Mouse (Mus musculus) kidney, embryonic 15.5 days (tissue): Measurements from ENCODE around the gene Ankrd13d. TPM values are rescaled to one million over a fixed set of nuclear protein-coding genes. Genes with fewer than 3 reads are reported as not detected.

Experiments used
- microRNA-seq: library from miRNA; unstranded; fragments of <30 nt; microRNA quantifications from one replicate; pipeline ENCODE4, GENCODE M21; 2016
- polyA plus RNA-seq: library from polyadenylated mRNA; unstranded; fragments of >200 nt; fragmentation: Nextera tagmentation; extraction: Ambion mirVana; gene quantifications from 2 replicates; pipeline ENCODE4 v1.2.1, GENCODE M21; 2015

Ankrd13d gene
- polyA plus RNA-seq, 1 experiment from 2014 or later: 8.3 TPM

Small RNAs within 50 kb of the gene (microRNA-seq; reads per million reads assigned to microRNA genes)
- gene Mir6985: not detected

Other genes starting within 250 kb of the Ankrd13d start
- gene Gstp1, start 245.2 kb downstream of the Ankrd13d start, polyA plus RNA-seq: 529 and 563 TPM in 2 replicates
- 2.4 and 14.9 TPM in 2 replicates for gene Gstp2, start 237.1 kb downstream of the Ankrd13d start, polyA plus RNA-seq
- gene Gstp3, start 223.6 kb downstream of the Ankrd13d start, polyA plus RNA-seq: 0.73 and 1.4 TPM in 2 replicates
- 0.22 and 0.84 TPM in 2 replicates for gene Cabp2, start 201.6 kb downstream of the Ankrd13d start, polyA plus RNA-seq
- 116 and 117 TPM in 2 replicates for gene Cdk2ap2, start 186.0 kb downstream of the Ankrd13d start, polyA plus RNA-seq
- gene Pitpnm1, start 183.1 kb downstream of the Ankrd13d start, polyA plus RNA-seq: 14.0 and 15.8 TPM in 2 replicates
- 98.0 and 108 TPM in 2 replicates for gene Aip, start 157.3 kb downstream of the Ankrd13d start, polyA plus RNA-seq
- gene Gpr152, start 143.3 kb downstream of the Ankrd13d start, polyA plus RNA-seq: not detected in 2 replicates
- gene Cabp4, start 139.1 kb downstream of the Ankrd13d start, polyA plus RNA-seq: 0.05 and 0.10 TPM in 2 replicates
- 165 and 174 TPM in 2 replicates for gene Coro1b, start 134.5 kb downstream of the Ankrd13d start, polyA plus RNA-seq
- gene Ptprcap, start 129.5 kb downstream of the Ankrd13d start, polyA plus RNA-seq: 0.42 and 1.2 TPM in 2 replicates
- 51.5 and 58.5 TPM in 2 replicates for gene Rps6kb2, start 119.8 kb downstream of the Ankrd13d start, polyA plus RNA-seq
- gene Carns1, start 107.7 kb downstream of the Ankrd13d start, polyA plus RNA-seq: 2.9 and 3.1 TPM in 2 replicates
- gene Tbc1d10c, start 91.9 kb downstream of the Ankrd13d start, polyA plus RNA-seq: 2.4 and 3.0 TPM in 2 replicates
- gene Ppp1ca, start 91.1 kb downstream of the Ankrd13d start, polyA plus RNA-seq: 953 and 971 TPM in 2 replicates
- gene Rad9a, start 81.5 kb downstream of the Ankrd13d start, polyA plus RNA-seq: 37.2 and 38.2 TPM in 2 replicates
- gene Clcf1, start 68.9 kb downstream of the Ankrd13d start, polyA plus RNA-seq: 5.1 and 6.8 TPM in 2 replicates
- not detected in 2 replicates for gene AC109138.7, start 68.8 kb downstream of the Ankrd13d start, polyA plus RNA-seq
- 23.2 and 27.4 TPM in 2 replicates for gene Pold4, start 51.2 kb downstream of the Ankrd13d start, polyA plus RNA-seq
- gene Ssh3, start 14.0 kb downstream of the Ankrd13d start, polyA plus RNA-seq: 15.1 and 15.9 TPM in 2 replicates
- gene Grk2, start 23.1 kb upstream of the Ankrd13d start, polyA plus RNA-seq: 15.7 and 17.9 TPM in 2 replicates
- 50.2 and 57.4 TPM in 2 replicates for gene Kdm2a, start 115.1 kb upstream of the Ankrd13d start, polyA plus RNA-seq
- gene Rhod, start 156.3 kb upstream of the Ankrd13d start, polyA plus RNA-seq: 41.1 and 43.0 TPM in 2 replicates
- 2.7 and 2.9 TPM in 2 replicates for gene Syt12, start 194.3 kb upstream of the Ankrd13d start, polyA plus RNA-seq
- gene 2010003K11Rik, start 215.4 kb upstream of the Ankrd13d start, polyA plus RNA-seq: 0.28 TPM in 1 of 2 replicates, not detected in the other
- 30.4 and 35.2 TPM in 2 replicates for gene Pcx, start 227.3 kb upstream of the Ankrd13d start, polyA plus RNA-seq